Mouse (Mus musculus): ENCODE data around the gene Lmntd2. TPM values are rescaled to one million over a fixed set of nuclear protein-coding genes. Genes with fewer than 3 reads are reported as not detected.

Gene Lmntd2
- polyA plus RNA-seq, 1 experiment, result 6.8 TPM

DNA sequence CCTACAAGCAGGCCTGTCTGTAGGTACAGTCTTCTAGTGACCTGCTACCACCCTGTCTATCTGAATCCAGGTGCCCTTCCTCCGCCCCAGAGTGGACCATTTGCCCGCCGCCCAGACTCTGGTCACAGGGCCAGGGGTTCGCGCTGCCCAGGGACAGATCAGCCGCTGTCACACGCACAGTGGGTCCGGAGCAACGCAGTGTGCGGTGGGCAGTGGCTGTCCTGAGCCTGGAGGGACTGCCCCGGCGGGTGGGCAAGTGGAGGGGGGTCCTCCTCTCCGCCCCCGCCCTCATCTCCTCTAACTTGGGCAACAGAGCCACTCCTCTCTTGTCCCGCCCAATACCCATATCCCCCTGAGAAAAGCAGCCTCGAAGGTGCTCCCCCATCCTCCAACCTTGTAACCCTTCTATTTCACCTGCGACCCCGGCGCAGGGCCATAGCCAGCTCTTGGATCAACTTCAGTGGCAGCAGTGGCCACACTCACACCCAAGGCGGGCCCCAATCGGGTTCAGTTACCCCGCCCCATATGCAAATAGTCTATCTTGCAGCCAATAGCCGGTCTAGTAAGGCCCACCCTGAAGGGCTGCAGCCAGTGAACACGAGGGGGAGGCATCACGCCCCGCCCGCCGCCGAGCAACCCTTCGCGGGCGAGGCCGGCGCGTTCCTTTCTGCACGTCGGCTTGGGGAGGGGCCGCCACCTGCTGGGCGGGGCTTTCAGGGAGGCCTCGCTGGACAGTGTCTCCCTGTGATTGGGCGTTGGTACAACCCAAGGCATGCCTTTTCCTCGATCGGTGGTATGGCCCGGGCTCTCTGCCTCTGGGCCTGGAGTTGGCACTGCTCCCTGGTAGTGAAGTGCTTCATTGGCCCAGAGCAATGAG lies 7.6 kb upstream of the Lmntd2 start:
- H3K4me3 ChIP-seq (ENCODE audit: extremely low read depth, insufficient read depth, insufficient read length), result peak overlapping the region; percentile 39; the same call in 1 of the 2 replicates
- H3K36me3 ChIP-seq (ENCODE audit: control insufficient read depth, insufficient read depth, low read length), result no peaks in the 10 kb centered on the region
- peaks cover 13% of the 10 kb centered on the region; the same call in 1 of the 2 replicates for H3K4me1 ChIP-seq (ENCODE audit: control insufficient read depth, insufficient read depth, insufficient read length)
- TF ChIP-seq POLR2A (IDR thresholded peaks at IDR 0.05; ENCODE audit: low read depth, low read length), result no peak
- no peak for TF ChIP-seq CTCF (IDR thresholded peaks at IDR 0.05; ENCODE audit: extremely low read depth, insufficient read depth, insufficient read length, insufficient replicate concordance)
- DNase-seq (ENCODE audit: low read depth in 1 of 2, low spot score in 2 of 2), result peak; percentile 73 to 89
- H3K27ac ChIP-seq (ENCODE audit: insufficient read depth, low read length), result no peak overlapping the region
- 23% methylated on average over 44 of the region's 44 CpGs for WGBS
- H3K27me3 ChIP-seq (ENCODE audit: control insufficient read depth, insufficient read depth, low read length), result no peaks in the 10 kb centered on the region

DNA sequence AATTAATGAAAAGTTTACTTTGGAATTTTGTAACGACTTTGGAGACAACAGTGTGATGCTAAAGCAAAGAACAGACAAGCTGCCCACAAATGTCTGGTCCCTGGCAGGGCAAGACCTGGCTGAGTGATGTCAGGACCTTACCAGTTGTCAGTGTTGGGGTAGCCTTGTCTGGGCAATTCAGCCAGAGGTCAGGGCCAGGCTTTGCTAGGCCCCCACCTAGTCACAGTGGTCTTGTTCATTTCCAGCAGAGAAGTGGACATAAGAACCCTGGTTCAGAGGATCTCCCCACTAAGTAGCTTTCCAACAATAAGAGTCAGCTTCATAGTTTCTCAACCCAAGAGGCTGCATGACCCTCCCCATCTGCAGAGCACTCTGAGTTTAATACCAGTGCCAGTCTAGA lies 6.5 kb upstream of the Lmntd2 start:
- no peak for TF ChIP-seq POLR2A (IDR thresholded peaks at IDR 0.05; ENCODE audit: low read depth, low read length)
- TF ChIP-seq CTCF (IDR thresholded peaks at IDR 0.05; ENCODE audit: extremely low read depth, insufficient read depth, insufficient read length, insufficient replicate concordance), result no peak
- DNase-seq (ENCODE audit: low read depth in 1 of 2, low spot score in 2 of 2), result no peak
- 83% methylated on average over 1 of the region's 1 CpGs for WGBS
- Histone ChIP-seq H3K27ac (ENCODE audit: insufficient read depth, low read length) (no peak overlapping the region), H3K4me3 (ENCODE audit: extremely low read depth, insufficient read depth, insufficient read length) (no peak overlapping the region), H3K27me3 (ENCODE audit: control insufficient read depth, insufficient read depth, low read length) (no peaks in the 10 kb centered on the region), H3K36me3 (ENCODE audit: control insufficient read depth, insufficient read depth, low read length) (no peaks in the 10 kb centered on the region), H3K4me1 (ENCODE audit: control insufficient read depth, insufficient read depth, insufficient read length) (peaks cover 19% of the 10 kb centered on the region)

DNA sequence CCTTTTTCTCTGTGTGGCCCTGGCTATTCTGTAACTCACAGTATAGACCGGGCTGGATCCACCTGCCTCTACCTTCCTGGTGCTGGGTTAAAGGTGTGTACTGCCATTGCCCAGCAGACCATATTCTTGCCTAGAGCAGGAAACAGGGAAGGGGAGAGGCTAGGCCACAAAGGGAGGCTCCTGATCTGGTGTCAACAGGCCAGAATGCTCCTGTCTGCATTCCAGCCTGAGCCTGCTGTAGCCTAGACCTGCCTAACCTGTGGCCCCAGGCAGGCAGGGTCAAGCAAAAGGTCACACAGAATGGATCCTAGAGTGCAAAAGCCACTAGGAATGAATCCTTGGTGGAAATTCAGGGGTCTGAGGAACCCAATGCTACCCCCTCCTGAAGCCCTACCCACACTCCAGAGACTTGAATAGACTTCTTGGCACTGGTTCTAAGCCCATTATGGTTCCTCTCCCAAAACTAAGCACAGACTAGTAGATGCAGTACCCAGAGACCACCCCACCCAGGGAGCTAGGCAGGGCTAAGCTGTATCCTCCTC lies 5.7 kb upstream of the Lmntd2 start:
- H3K27ac ChIP-seq (ENCODE audit: insufficient read depth, low read length), result no peak overlapping the region
- peaks cover 24% of the 10 kb centered on the region for H3K4me1 ChIP-seq (ENCODE audit: control insufficient read depth, insufficient read depth, insufficient read length)
- H3K36me3 ChIP-seq (ENCODE audit: control insufficient read depth, insufficient read depth, low read length), result no peaks in the 10 kb centered on the region
- H3K4me3 ChIP-seq (ENCODE audit: extremely low read depth, insufficient read depth, insufficient read length), result no peak overlapping the region
- no peaks in the 10 kb centered on the region for H3K27me3 ChIP-seq (ENCODE audit: control insufficient read depth, insufficient read depth, low read length)
- 94% methylated on average over 1 of the region's 1 CpGs for WGBS
- no peak for TF ChIP-seq POLR2A (IDR thresholded peaks at IDR 0.05; ENCODE audit: low read depth, low read length)
- TF ChIP-seq CTCF (IDR thresholded peaks at IDR 0.05; ENCODE audit: extremely low read depth, insufficient read depth, insufficient read length, insufficient replicate concordance), result no peak
- no peak for DNase-seq (ENCODE audit: low read depth in 1 of 2, low spot score in 2 of 2)

DNA sequence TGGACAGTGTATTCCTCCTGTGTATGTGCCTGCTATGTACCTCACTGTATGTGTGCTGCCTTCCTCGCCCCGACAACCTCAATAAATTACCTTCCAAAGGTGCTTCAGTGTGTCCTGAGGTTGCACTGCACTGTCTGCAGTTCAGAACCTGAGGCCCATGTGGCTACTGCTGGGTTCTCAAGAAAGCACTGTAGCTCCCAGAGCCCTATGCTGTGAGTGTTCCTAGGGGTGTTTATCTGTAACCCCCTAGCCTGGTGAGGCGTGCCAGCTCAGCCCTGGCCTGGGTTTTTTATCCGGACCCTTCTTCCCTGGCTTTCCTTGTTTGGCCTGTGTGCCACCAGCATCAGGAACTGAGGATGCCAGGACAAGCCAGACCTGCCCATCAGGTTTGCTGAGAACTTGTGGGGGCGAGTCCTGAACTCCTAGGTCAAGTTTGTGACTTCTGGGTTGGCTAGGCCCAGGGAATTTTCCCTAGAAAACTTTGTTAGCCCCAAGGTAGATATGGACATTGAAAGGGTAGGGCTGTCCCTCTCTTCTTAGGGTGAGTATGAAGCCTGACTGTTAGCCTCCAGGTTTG lies 4.8 kb upstream of the Lmntd2 start:
- Histone ChIP-seq H3K27ac (ENCODE audit: insufficient read depth, low read length) (no peak overlapping the region), H3K4me1 (ENCODE audit: control insufficient read depth, insufficient read depth, insufficient read length) (peaks cover 24% of the 10 kb centered on the region), H3K4me3 (ENCODE audit: extremely low read depth, insufficient read depth, insufficient read length) (no peak overlapping the region), H3K27me3 (ENCODE audit: control insufficient read depth, insufficient read depth, low read length) (no peaks in the 10 kb centered on the region), H3K36me3 (ENCODE audit: control insufficient read depth, insufficient read depth, low read length) (no peaks in the 10 kb centered on the region)
- DNase-seq (ENCODE audit: low read depth in 1 of 2, low spot score in 2 of 2), result no peak
- 89% methylated on average over 5 of the region's 5 CpGs for WGBS
- no peak for TF ChIP-seq POLR2A (IDR thresholded peaks at IDR 0.05; ENCODE audit: low read depth, low read length)
- no peak for TF ChIP-seq CTCF (IDR thresholded peaks at IDR 0.05; ENCODE audit: extremely low read depth, insufficient read depth, insufficient read length, insufficient replicate concordance)

DNA sequence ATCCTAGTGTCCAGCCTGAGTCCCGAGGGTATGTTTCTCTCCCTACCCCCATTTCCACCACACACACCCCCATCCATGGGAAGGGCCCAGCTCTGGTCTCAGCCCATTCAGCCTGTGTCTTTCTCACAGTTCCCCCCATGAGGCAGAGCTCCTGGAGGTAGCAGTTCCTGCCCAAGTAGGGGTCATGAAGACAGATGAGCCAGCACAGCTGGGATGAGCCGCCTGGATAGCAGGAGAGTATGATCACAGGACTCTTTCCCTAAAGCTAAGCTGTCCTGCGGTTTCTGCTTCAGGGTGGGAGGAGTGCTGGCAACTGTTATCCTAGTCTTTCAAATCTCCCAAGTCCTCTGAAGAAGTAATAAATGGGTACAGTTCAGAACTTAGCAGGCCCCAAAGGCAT lies 4.3 kb upstream of the Lmntd2 start:
- Histone ChIP-seq H3K4me3 (ENCODE audit: extremely low read depth, insufficient read depth, insufficient read length) (no peak overlapping the region), H3K36me3 (ENCODE audit: control insufficient read depth, insufficient read depth, low read length) (no peaks in the 10 kb centered on the region), H3K27ac (ENCODE audit: insufficient read depth, low read length) (no peak overlapping the region), H3K4me1 (ENCODE audit: control insufficient read depth, insufficient read depth, insufficient read length) (peaks cover 24% of the 10 kb centered on the region), H3K27me3 (ENCODE audit: control insufficient read depth, insufficient read depth, low read length) (no peaks in the 10 kb centered on the region; the same call in 1 of the 2 replicates)
- WGBS, result 88% methylated on average over 3 of the region's 3 CpGs
- TF ChIP-seq POLR2A (IDR thresholded peaks at IDR 0.05; ENCODE audit: low read depth, low read length), result no peak
- no peak for TF ChIP-seq CTCF (IDR thresholded peaks at IDR 0.05; ENCODE audit: extremely low read depth, insufficient read depth, insufficient read length, insufficient replicate concordance)
- no peak for DNase-seq (ENCODE audit: low read depth in 1 of 2, low spot score in 2 of 2)

DNA sequence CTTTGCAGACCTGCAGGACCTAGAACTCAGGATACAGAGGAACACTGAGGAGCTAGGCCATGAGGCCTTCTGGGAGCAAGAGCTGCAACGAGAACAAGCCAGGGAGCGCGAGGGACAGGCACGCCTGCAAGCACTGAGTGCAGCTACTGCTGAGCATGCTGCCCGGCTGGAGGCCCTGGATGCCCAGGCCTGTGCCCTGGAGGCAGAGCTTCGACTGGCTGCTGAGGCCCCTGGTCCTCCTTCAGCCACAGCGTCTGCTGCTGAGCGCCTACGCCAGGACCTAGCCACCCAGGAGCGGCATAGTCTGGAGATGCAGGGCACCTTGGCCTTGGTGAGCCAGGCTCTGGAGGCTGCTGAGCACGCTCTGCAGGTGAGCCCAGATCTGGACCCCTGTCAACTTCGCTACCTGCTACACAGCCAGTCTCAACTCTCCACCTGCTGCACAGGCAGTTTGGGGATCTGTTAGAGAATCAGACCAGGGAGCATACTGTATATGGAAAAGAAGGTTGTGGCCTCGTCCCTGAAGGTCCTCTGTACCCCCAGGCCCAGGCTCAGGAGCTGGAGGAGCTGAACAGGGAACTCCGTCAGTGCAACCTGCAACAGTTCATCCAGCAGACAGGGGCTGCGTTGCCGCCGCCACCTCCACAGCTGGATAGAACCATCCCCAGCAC lies 3.6 kb upstream of the Lmntd2 start:
- no peak for TF ChIP-seq CTCF (IDR thresholded peaks at IDR 0.05; ENCODE audit: extremely low read depth, insufficient read depth, insufficient read length, insufficient replicate concordance)
- no peak for TF ChIP-seq POLR2A (IDR thresholded peaks at IDR 0.05; ENCODE audit: low read depth, low read length)
- Histone ChIP-seq H3K4me1 (ENCODE audit: control insufficient read depth, insufficient read depth, insufficient read length) (peaks cover 24% of the 10 kb centered on the region), H3K4me3 (ENCODE audit: extremely low read depth, insufficient read depth, insufficient read length) (no peak overlapping the region), H3K27ac (ENCODE audit: insufficient read depth, low read length) (no peak overlapping the region), H3K36me3 (ENCODE audit: control insufficient read depth, insufficient read depth, low read length) (no peaks in the 10 kb centered on the region), H3K27me3 (ENCODE audit: control insufficient read depth, insufficient read depth, low read length) (no peaks in the 10 kb centered on the region; the same call in 1 of the 2 replicates)
- DNase-seq (ENCODE audit: low read depth in 1 of 2, low spot score in 2 of 2), result no peak
- whole genome bisulfite sequencing, result 95% methylated on average over 17 of the region's 17 CpGs
